Mouse (Mus musculus) liver, embryonic 14.5 days (tissue): ENCODE results near the gene Zbtb21.

Source experiments
- CTCF ChIP-seq: IDR thresholded peaks from 2 replicates; pipeline ENCODE4 v1.5.1; 2016; ENCODE audit warnings: antibody characterized with exemption, low read depth, control low read depth
- EP300 ChIP-seq: IDR thresholded peaks from 2 replicates; pipeline ENCODE4 v1.6.1; 2016; ENCODE audit warnings: antibody characterized with exemption, low read depth

- TF ChIP-seq CTCF (no peak), EP300 (no peak)
These were observed 40.3 kb downstream of the Zbtb21 start for GRCm38 (mm10) chr16:97921961-97922778.
